Mouse (Mus musculus): ENCODE measurements around the gene Tmcc2.

The Tmcc2 gene

DNA sequence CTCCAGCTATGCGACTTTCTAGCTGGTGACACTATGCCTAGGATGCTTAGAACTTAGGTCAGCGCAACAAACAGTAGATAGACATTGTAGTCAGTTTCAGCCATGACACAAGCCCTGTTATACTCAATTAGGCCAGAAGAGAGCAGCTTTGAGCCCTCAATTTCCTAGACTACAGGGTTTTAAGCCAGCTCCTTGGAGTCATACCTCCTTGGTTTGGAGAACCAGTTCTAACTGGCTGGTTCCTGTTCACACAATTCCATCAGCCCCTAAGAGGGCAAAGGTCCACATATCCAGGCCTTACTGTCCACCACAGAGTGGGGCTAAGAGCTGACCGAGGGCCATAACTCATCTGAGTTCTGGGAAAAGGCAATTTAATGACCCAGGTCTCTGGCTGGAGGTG, 78.4 kb downstream of the Tmcc2 start:
- DNase-seq = peak; percentile 72 to 78

DNA sequence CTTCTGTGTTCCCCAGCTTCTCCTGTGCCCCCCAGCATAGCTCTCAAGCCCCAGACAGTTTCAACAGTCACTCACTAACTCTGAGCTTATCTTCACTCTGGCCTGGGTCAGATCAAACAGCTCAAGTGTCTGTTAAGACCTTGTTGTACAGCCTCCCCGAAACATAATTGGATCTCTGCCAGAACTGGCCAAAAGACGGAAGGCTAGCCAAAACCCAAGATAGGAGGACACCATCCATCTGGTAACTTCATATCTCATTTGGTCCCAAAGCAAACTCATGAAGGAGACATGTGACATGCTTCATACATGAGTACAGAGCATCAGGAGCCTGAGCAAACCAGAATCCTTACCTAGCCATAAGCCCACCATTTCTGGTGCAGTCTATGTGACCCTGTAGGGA, 79.0 kb downstream of the Tmcc2 start:
- DNase-seq = peak in 1 of 2 experiments; percentile 36

DNA sequence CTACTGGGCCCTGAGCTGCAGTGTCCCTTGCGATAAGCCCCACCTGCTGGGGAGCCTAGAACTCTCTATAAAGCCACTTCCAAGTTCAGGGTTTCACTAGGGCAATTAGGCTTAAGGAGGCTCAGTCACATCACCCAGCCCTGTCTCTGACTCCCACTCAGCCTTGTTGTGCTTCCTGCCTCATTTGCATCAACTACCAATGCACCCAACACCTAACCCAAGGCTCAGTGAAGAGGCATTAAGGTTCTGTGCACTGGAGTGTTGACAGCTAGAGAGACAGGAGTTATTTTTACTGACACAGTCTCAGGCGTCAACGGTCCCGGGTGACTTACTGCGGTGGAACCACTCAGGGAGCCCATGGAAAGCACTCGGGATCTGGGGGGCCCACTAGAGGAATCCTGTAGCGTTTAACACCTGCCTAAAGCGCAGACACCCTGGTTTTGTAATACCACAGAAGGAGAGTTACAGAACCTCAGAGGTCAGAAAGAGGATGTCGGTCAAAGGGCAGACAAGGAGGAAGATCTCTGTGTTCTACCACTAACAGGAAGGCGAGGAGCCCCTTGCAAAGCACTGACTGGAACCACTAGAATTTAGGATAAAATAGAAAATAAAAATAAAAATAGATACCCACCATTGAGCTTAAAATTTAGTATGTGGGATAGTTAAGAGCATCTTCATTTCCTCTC, 79.8 kb downstream of the Tmcc2 start:
- peak in 1 of 2 experiments; percentile 45 for DNase-seq

DNA sequence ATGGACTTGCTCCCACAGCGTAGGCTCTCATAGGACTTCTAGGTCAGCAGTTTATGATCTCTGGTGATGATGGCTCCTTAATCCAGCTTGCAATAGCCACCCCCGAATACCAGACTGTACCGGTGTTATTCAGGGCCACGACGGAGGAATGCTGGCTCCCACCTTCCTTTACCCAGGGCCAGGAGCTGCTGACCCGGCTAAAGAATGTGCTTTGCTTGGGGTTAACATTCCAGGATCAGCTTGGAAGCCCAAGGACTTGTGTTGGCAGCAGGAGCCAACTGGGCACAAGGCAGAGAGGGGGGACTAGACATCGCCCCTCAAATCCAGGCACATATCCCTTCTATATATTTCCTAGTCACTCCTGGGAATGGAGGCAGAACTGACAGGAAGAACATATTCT, 80.3 kb downstream of the Tmcc2 start:
- DNase-seq = peak; percentile 47 to 65

DNA sequence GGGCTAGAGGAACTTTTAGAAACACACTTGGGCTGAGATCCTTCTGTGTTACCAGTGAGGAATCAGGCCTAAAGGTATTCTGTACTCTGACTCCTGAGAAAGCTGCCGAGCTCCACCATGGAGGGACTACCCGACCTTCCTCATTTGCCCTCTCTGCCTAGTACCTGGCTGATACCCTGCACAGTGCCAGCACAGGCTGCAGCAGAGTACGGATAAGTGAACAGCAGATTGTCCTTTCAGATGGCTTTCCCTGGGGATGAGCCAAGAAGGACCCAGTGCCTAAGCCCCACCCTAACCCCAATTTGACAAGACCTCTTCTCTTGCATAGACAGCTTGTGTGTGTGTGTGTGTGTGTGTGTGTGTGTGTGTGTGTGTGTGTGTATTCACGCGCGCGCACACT, 82.4 kb downstream of the Tmcc2 start:
- DNase-seq = no peak

DNA sequence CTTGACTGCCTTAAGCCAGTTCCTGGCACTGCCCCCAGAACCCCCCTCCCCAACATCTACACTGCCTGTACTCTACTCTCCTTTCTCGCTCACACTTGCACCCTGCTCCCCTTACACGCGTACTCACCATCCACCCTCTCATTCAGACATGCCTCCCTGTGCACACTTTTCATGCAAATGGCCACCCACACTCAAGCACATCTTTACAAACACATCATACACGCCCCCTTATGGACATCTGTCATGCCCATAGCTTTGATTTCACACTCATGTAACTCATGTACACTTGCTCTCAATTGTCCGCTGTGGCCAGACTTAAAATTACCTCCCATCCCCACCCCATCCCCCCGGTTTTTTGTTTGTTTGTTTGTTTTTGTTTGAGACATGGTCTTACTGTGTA, 83.1 kb downstream of the Tmcc2 start:
- DNase-seq = no peak

DNA sequence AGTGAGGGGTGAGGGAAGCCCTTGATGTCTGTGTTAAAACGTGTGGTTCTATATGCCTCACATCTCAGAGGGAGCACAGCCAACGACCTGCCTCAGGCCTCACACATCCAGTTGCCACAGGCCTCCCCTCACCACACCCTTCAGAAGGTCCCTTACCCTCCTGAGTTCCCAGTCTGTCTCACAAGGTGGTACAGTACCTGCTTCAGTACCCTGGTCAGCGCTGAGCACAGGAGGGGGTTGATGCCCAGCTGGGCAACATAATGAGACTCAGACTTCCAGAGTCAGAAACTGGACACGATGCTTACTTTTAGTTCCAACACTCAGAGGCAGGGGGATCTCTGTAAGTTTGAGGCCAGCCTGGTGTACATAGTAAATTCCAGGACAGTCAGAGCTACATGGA, 84.3 kb downstream of the Tmcc2 start:
- DNase-seq = peak; percentile 58 to 64

Measured in kidney, postnatal 4 days (tissue).